Mouse (Mus musculus) brain, embryonic 18.5 days (tissue): ENCODE results near the gene Reps1.

ENCODE experiments used
- DNase-seq: peaks from one replicate; pipeline ENCODE4 v3.0.0-alpha.2; 2012; ENCODE audit warnings: low read depth, low spot score

Gene Reps1

GRCm38 (mm10) chr10:18139615-18140014 is 84.0 kb downstream of the Reps1 start:
- DNase-seq, result no peak

GRCm38 (mm10) chr10:18141389-18141788 is 85.7 kb downstream of the Reps1 start:
- no peak for DNase-seq

GRCm38 (mm10) chr10:18142231-18142630 is 86.6 kb downstream of the Reps1 start:
- no peak for DNase-seq

- DNase-seq, result no peak
Observed at GRCm38 (mm10) chr10:18147224-18147623, 91.6 kb downstream of the Reps1 start.

- no peak for DNase-seq
Observed at GRCm38 (mm10) chr10:18162435-18162971, 106.8 kb downstream of the Reps1 start.
